Mouse (Mus musculus) C2C12 (cell line): ENCODE data around the gene Ahcyl2.

ENCODE experiments used
- CEBPB ChIP-seq: IDR thresholded peaks from one replicate; pipeline ENCODE4 v1.6.1; 2011; ENCODE audit warnings: low read depth, mild to moderate bottlenecking, control low read depth, moderate library complexity
- CTCF ChIP-seq: IDR thresholded peaks from one replicate; pipeline ENCODE4 v1.5.1; 2011; ENCODE audit not compliant: control insufficient read depth, insufficient read depth, insufficient read length
- FOSL1 ChIP-seq: IDR thresholded peaks from one replicate; pipeline ENCODE4 v1.8.0; 2011; ENCODE audit warnings: mild to moderate bottlenecking, low read length; ENCODE audit not compliant: poor library complexity, insufficient read depth, severe bottlenecking
- MAX ChIP-seq: IDR thresholded peaks from one replicate; pipeline ENCODE4 v1.6.1; 2011; ENCODE audit warnings: mild to moderate bottlenecking, control low read depth
- MYOD1 ChIP-seq: IDR thresholded peaks from one replicate; pipeline ENCODE4 v1.6.1; 2011; ENCODE audit warnings: low read depth; ENCODE audit not compliant: control insufficient read depth, insufficient read length
- MYOG ChIP-seq: IDR thresholded peaks from one replicate; pipeline ENCODE4 v1.6.1; 2011; ENCODE audit not compliant: control insufficient read depth, insufficient read length; ENCODE audit errors: extremely low read depth
- USF1 ChIP-seq: IDR thresholded peaks from one replicate; pipeline ENCODE4 v1.6.1; 2011; ENCODE audit warnings: low read depth, mild to moderate bottlenecking, control low read depth, moderate library complexity

DNA sequence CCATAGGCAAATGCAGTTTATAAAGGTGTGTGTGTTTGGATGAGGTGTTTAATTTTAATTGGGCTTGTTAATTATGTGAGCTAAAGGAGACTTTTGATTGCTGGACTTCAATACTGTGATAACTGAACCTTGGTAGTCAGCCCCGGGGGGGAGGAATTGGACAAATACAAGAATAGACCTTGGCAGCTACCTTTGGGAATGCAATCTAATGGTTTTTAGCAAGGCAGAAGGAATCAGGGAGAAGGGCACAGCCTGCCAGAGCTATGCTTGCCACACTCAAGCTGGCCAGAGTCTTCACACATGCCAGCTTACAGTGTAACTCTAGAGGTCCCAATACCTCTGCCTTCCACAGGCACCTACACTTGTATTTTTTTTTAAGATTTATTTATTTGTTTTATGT lies 167.9 kb downstream of the Ahcyl2 start:
- TF ChIP-seq CTCF (no peak), CEBPB (no peak), USF1 (no peak), MYOG (no peak), FOSL1 (no peak), MAX (no peak), MYOD1 (no peak)
